Mouse (Mus musculus) embryo, embryonic 10 days (tissue): Measurements from ENCODE around the gene Ociad2.

Source experiments
- DNase-seq: peaks from one replicate; pipeline ENCODE4 v3.0.0-alpha.2; 2015; ENCODE audit warnings: low spot score

The Ociad2 gene

DNA sequence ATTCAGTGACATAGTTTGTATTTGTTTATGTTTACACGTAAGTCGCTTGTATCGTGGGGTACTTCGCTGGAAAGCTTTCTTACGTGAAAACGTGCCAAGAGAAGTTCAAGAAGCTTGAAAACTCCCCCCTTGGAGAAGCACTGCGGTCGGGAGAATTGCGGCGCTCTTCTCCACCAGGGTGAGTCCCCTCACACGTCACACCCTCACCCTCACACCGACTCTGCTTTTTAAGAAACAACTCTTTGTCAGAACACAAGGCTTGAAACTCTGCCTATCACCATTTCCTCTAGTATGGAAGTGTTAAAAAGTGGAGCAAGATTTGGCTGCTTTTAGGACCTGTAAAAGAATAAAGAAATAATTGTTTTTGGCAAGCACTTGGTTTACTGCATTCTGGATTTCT lies 36.3 kb downstream of the Ociad2 start:
- no peak for DNase-seq

DNA sequence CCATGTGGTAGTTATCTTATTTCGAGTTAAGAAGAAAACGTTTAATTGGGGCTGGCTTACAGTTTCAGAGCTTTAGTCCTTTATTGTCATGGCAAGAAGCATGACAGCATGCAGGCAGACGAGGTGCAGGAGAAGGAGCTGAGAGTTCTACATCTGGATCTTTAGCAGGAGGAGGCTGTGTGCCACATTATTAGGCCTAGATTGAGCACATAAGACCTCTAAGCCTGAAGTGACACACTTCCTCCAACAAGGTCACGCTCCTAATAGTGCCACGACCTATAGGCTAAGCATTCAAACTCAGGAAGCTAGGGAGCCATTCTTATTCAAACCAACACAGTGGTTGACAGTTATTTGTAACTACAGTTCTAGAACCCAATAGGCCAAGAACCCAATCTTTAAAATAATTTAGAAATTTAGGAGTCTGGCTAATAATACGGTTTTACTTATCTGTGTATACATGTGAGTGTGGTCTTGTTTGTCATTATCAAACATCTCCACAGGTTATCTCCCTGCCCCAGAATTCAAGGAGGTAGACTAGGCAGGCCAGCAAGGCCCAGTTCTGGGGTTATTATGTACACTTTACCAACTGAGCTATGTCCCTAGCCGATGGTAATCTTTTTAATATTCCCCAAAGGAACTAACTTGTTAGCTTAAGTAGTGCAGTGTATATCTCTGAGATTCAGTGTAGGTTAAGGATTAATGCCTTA lies 39.1 kb downstream of the Ociad2 start:
- no peak for DNase-seq

DNA sequence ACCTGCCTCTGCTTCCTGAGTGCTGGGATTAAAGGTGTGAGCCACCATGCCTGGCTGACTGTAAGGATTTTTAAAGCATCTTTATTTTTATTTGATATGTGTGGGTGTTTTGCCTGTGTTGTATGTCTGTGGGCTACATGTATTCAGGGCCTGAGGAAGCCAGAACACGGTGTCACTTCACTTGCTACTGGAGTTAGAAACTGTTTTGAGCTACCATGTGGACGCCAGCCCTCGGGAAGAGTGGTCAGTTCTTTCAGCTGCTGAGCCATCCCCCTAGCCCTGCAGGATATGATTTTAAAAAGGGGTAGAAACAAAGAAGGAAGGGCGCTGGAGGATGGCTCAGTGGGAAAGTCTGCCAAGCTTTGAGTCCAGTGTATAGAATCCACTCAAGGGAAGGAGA lies 44.9 kb downstream of the Ociad2 start:
- no peak for DNase-seq

- no peak for DNase-seq
Measured at GRCm38 (mm10) chr5:73295016-73295415, 45.8 kb downstream of the Ociad2 start.

- no peak for DNase-seq
Measured at GRCm38 (mm10) chr5:73293458-73293827, 47.4 kb downstream of the Ociad2 start.

GRCm38 (mm10) chr5:73292502-73293457 lies 48.0 kb downstream of the Ociad2 start, which contains the start of gene Ociad1:
Gene Ociad1 (plus strand): TSS chr5:73292784.
- DNase-seq, result peak; percentile 98

DNA sequence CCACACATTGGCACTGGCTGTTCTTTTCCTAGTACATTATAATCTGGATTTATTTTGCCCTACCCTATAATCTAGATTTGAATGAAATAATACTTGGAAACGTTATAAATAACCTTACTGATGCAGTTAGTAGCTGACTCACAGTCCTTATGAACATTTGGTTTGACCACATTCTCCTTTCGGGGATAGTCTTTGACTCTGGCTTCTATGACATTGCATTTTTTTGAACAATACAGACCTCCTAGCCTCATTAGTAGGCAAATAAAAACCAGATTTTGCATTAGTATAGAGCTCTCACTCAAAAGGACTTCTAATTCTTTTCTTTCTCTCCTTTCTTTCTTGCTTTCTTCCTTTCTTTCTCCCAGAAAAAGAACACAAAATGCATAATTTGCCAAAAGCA lies 50.9 kb downstream of the Ociad2 start:
- no peak for DNase-seq

DNA sequence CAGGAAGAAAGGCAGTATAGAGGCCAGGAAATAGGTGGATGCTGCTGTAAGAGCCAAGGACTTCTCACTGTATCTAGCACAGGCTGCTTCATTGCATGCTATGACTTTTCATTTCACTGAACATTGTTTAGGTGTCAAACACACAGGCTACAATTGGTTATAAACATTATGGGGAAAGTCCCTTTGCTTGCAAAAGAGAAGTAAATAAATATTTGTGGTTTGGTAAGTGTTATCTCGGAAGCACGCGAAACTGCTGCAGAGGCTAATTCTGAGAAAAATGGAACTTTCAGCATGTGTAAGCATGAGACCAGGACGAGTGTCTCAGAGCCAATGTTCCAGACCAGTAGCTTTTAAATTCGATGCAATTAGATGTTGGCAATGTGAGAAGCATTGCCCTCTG lies 54.2 kb downstream of the Ociad2 start:
- no peak for DNase-seq

- DNase-seq, result no peak
Measured at GRCm38 (mm10) chr5:73285470-73285978, 55.3 kb downstream of the Ociad2 start.

GRCm38 (mm10) chr5:73284046-73284445 lies 56.8 kb downstream of the Ociad2 start:
- DNase-seq, result no peak

GRCm38 (mm10) chr5:73280567-73280850 lies 60.3 kb downstream of the Ociad2 start:
- no peak for DNase-seq

DNA sequence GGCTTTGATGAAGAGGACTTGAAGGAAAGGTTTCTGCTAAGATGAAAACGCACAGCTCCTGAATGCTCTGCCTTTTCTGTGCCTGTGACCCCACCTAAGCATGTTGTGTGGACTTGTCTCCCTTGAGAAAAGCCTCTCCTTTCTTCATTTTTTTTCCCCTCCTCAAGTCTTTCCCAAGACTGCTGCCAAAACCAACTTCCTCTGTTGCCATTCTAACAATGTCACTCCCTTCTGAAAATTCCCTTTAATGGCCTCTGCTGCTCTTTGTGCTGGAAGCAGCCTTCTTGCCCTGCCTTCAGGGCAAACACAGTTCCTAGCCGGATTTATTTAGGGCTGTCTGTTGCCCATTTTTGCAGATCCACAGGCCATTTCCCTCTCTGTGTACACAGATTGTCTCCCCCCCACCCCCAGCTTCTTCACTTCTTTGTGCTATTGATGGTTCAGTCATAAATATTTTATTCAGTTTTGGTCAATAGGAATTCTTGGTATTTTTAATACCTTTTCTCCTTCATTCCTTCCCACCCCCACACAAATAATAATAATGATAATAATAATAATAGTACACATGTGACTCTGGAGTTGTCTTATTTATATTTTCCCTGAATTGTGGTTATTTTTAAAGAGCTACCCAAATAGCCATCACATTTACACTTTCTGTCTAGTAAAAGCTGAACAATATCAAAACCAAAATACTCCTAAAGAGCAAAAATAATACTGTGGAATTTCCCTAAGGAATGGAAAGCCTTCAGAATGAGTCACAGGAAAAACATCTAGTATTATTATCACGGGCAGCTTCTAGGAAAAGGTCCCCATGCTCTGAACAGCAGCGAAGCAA lies 60.9 kb downstream of the Ociad2 start:
- no peak for DNase-seq

DNA sequence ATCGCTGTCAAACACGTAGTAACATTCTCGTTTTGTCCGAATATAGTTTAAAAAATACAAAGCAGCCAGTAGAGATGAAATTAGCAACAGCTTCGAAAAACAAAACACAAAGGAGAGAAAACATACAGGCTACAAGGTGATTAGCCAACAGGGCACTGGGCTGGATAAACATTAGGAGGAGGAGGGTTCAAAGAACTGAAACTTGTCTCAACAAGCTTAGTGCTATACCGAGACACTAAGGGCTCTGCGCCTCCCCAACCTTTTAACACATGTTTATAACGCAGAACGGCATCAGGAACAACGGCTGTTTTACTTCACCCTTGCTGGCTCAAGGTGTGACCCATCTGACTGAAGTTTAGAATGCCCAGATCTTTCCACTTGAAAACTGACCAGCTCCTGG lies 61.6 kb downstream of the Ociad2 start:
- DNase-seq, result no peak

- DNase-seq, result no peak
Measured at GRCm38 (mm10) chr5:73274941-73275340, 65.9 kb downstream of the Ociad2 start.

GRCm38 (mm10) chr5:73273171-73273570 lies 67.7 kb downstream of the Ociad2 start:
- DNase-seq, result no peak
